Mouse (Mus musculus) embryonic fibroblast, embryonic 13.5 days (primary cell): Measurements from ENCODE around the gene Arhgef6.

ENCODE experiments used
- CTCF ChIP-seq: IDR thresholded peaks from 2 replicates; pipeline ENCODE4 v1.5.1; 2011; ENCODE audit warnings: mild to moderate bottlenecking, control low read depth, low read length, moderate library complexity, borderline replicate concordance; ENCODE audit not compliant: insufficient read depth
- POLR2A ChIP-seq: IDR thresholded peaks from 2 replicates; pipeline ENCODE4 v1.6.1; 2011; ENCODE audit warnings: low read depth, mild to moderate bottlenecking, control low read depth, low read length, moderate library complexity

DNA sequence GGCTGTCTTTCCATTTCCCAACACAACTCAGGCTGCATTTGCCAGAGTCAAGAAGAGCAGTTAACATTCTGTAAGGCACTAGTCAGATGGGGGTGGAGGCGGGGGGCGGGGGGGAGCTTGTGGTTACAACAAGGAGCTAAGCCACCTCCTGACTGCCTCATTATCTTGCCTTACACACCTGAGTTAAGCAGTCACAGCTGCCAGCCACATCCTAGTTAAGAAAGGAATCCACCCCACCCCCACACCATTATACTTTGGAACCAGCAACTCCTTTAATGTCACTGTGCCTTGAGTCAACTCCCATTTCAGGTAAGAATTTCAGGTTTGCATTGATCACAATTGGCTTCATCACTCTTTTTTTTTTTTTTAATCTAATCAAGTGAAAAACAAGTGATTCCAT, 28.5 kb downstream of the Arhgef6 start:
- TF ChIP-seq CTCF (no peak), POLR2A (no peak)
